Comparison of ENCODE assay signal across 28 mouse cellular contexts in genomic region chr8:45374071-45374470, GRCm38 (mm10). TPM values are rescaled to one million over a fixed set of nuclear protein-coding genes. Genes with fewer than 3 reads are reported as not detected.
"Had no signal": no experiment of that assay in that cellular context is flagged by ENCODE, and none has a peak within 500 bp of the region (broad histone marks: within the 10 kb centered on the region; RNA-seq: fewer than 3 reads in every experiment).

No protein-coding gene starts in this region.

- H3K9me3 ChIP-seq: embryonic facial prominence, embryonic 10.5 days; embryonic facial prominence, embryonic 12.5 days; embryonic facial prominence, embryonic 13.5 days; embryonic facial prominence, embryonic 15.5 days; forebrain, embryonic 10.5 days; forebrain, embryonic 12.5 days; forebrain, embryonic 13.5 days; forebrain, embryonic 15.5 days had no signal

- H3K4me2 ChIP-seq: embryonic facial prominence, embryonic 12.5 days; embryonic facial prominence, embryonic 13.5 days; embryonic facial prominence, embryonic 15.5 days; forebrain, embryonic 12.5 days; forebrain, embryonic 13.5 days; forebrain, embryonic 15.5 days had no signal

- H3K9ac ChIP-seq: embryonic facial prominence, embryonic 12.5 days; embryonic facial prominence, embryonic 13.5 days; embryonic facial prominence, embryonic 15.5 days; forebrain, embryonic 12.5 days; forebrain, embryonic 13.5 days; forebrain, embryonic 15.5 days; forebrain, postnatal 0 days had no signal

- H3K27ac ChIP-seq: embryonic facial prominence, embryonic 10.5 days; embryonic facial prominence, embryonic 12.5 days; embryonic facial prominence, embryonic 13.5 days; embryonic facial prominence, embryonic 15.5 days; forebrain, embryonic 10.5 days; forebrain, embryonic 12.5 days; forebrain, embryonic 13.5 days; forebrain, embryonic 15.5 days; gastrocnemius, adult 2 months; heart, adult 2 months had no signal

- DNase-seq: cerebellum, adult 2 months; cerebellum, adult 8-10 months; cerebellum, adult 9-10 months; cerebellum, adult 9-11 months; cerebellum, postnatal 10 days; cerebellum, postnatal 14 days; cerebellum, postnatal 25 days; cerebellum, postnatal 36 days; embryo, embryonic 11 days; forebrain, postnatal 0 days; gastrocnemius, adult 2 months; gastrocnemius, postnatal 10 days; gastrocnemius, postnatal 14 days; gastrocnemius, postnatal 25 days; gastrocnemius, postnatal 36 days; heart, adult 2 months had no signal

- H3K36me3 ChIP-seq: embryonic facial prominence, embryonic 10.5 days; embryonic facial prominence, embryonic 12.5 days; embryonic facial prominence, embryonic 13.5 days; embryonic facial prominence, embryonic 15.5 days; forebrain, embryonic 10.5 days; forebrain, embryonic 12.5 days; forebrain, embryonic 15.5 days had no signal

- H3K27me3 ChIP-seq: embryonic facial prominence, embryonic 12.5 days; embryonic facial prominence, embryonic 13.5 days; embryonic facial prominence, embryonic 15.5 days; forebrain, embryonic 12.5 days; forebrain, embryonic 13.5 days; forebrain, embryonic 15.5 days had no signal

- H3K4me1 ChIP-seq: embryonic facial prominence, embryonic 10.5 days; embryonic facial prominence, embryonic 12.5 days; embryonic facial prominence, embryonic 13.5 days; embryonic facial prominence, embryonic 15.5 days; forebrain, embryonic 10.5 days; forebrain, embryonic 12.5 days; forebrain, embryonic 13.5 days; forebrain, embryonic 15.5 days had no signal

- H3K4me3 ChIP-seq: embryonic facial prominence, embryonic 10.5 days; embryonic facial prominence, embryonic 12.5 days; embryonic facial prominence, embryonic 13.5 days; embryonic facial prominence, embryonic 15.5 days; erythroblast, embryonic 14.5 days; forebrain, embryonic 10.5 days; forebrain, embryonic 12.5 days; forebrain, embryonic 13.5 days; forebrain, embryonic 15.5 days; gastrocnemius, adult 2 months; heart, adult 2 months had no signal

- ATAC-seq: forebrain, embryonic 13.5 days; forebrain, embryonic 14.5 days; forebrain, embryonic 15.5 days; forebrain, embryonic 16.5 days; forebrain, postnatal 0 days had no signal

RNA-seq across cellular contexts. Expression of gene Fam149a, which starts 8.0 kb away (rescaled TPM):
- total RNA-seq: granulocyte monocyte progenitor cell, adult 5-6 weeks had no signal

RNA-seq across cellular contexts. Expression of gene Tlr3, which starts 36.8 kb away (rescaled TPM):
- polyA plus RNA-seq: erythroblast, embryonic 14.5 days had no signal

RNA-seq across cellular contexts. Expression of gene Cyp4v3, which starts 41.1 kb away (rescaled TPM):
- polyA plus RNA-seq: erythroblast, embryonic 14.5 days had no signal
